Mouse (Mus musculus): ENCODE data around the gene Cdc42ep3. TPM values are rescaled to one million over a fixed set of nuclear protein-coding genes. Genes with fewer than 3 reads are reported as not detected.

The Cdc42ep3 gene
- polyA plus RNA-seq, 1 experiment = 29.6 TPM

GRCm38 (mm10) chr17:79291672-79292071 lies 63.2 kb downstream of the Cdc42ep3 start:
- WGBS = 30% methylated on average over 5 of the region's 5 CpGs

GRCm38 (mm10) chr17:79290697-79291096 lies 64.2 kb downstream of the Cdc42ep3 start:
- H3K4me3 ChIP-seq (replicated peaks; ENCODE audit: control insufficient read depth, low read depth, low read length) = no peak overlapping the region
- H3K27ac ChIP-seq (ENCODE audit: control insufficient read depth, insufficient read depth, low read depth, low read length, poor library complexity) = no peak overlapping the region
- 57% methylated on average over 2 of the region's 2 CpGs for WGBS
- TF ChIP-seq POLR2A (IDR thresholded peaks at IDR 0.05; ENCODE audit: borderline replicate concordance, control insufficient read depth, low read depth, low read length) (no peak), CTCF (IDR thresholded peaks at IDR 0.05; ENCODE audit: control insufficient read depth, insufficient read depth, low read length) (no peak)
- no peaks in the 10 kb centered on the region for H3K4me1 ChIP-seq (ENCODE audit: control insufficient read depth, insufficient read depth, low read length)

More at GRCm38 (mm10) chr17:79291672-79292071, 63.2 kb downstream of the Cdc42ep3 start:
- Histone ChIP-seq H3K27ac (ENCODE audit: control insufficient read depth, insufficient read depth, low read depth, low read length, poor library complexity) (no peak overlapping the region), H3K4me3 (replicated peaks; ENCODE audit: control insufficient read depth, low read depth, low read length) (no peak overlapping the region), H3K4me1 (ENCODE audit: control insufficient read depth, insufficient read depth, low read length) (no peaks in the 10 kb centered on the region; the same call in 1 of the 2 replicates)
- TF ChIP-seq POLR2A (IDR thresholded peaks at IDR 0.05; ENCODE audit: borderline replicate concordance, control insufficient read depth, low read depth, low read length) (no peak), CTCF (IDR thresholded peaks at IDR 0.05; ENCODE audit: control insufficient read depth, insufficient read depth, low read length) (no peak)

- H3K27ac ChIP-seq (ENCODE audit: control insufficient read depth, insufficient read depth, low read depth, low read length, poor library complexity) = no peak overlapping the region
- 66% methylated on average over 13 of the region's 13 CpGs for WGBS
- TF ChIP-seq CTCF (IDR thresholded peaks at IDR 0.05; ENCODE audit: control insufficient read depth, insufficient read depth, low read length) (no peak), POLR2A (IDR thresholded peaks at IDR 0.05; ENCODE audit: borderline replicate concordance, control insufficient read depth, low read depth, low read length) (no peak)
- no peaks in the 10 kb centered on the region for H3K4me1 ChIP-seq (ENCODE audit: control insufficient read depth, insufficient read depth, low read length)
- no peak overlapping the region for H3K4me3 ChIP-seq (replicated peaks; ENCODE audit: control insufficient read depth, low read depth, low read length)
Observed at GRCm38 (mm10) chr17:79287302-79287701, 67.6 kb downstream of the Cdc42ep3 start.

GRCm38 (mm10) chr17:79285030-79285601 lies 69.8 kb downstream of the Cdc42ep3 start:
- TF ChIP-seq POLR2A (IDR thresholded peaks at IDR 0.05; ENCODE audit: borderline replicate concordance, control insufficient read depth, low read depth, low read length) = no peak
- no peak for TF ChIP-seq CTCF (IDR thresholded peaks at IDR 0.05; ENCODE audit: control insufficient read depth, insufficient read depth, low read length)
- H3K27ac ChIP-seq (ENCODE audit: control insufficient read depth, insufficient read depth, low read depth, low read length, poor library complexity) = no peak overlapping the region
- H3K4me1 ChIP-seq (ENCODE audit: control insufficient read depth, insufficient read depth, low read length) = no peaks in the 10 kb centered on the region
- no peak overlapping the region for H3K4me3 ChIP-seq (replicated peaks; ENCODE audit: control insufficient read depth, low read depth, low read length)
- WGBS = 81% methylated on average over 6 of the region's 6 CpGs
